Mouse (Mus musculus): ENCODE results near the gene Fgf23.

GRCm38 (mm10) chr6:127064815-127065214 lies 7.9 kb upstream of the Fgf23 start:
- no peak for TF ChIP-seq CTCF (IDR thresholded peaks at IDR 0.05; ENCODE audit: borderline replicate concordance, control insufficient read depth, extremely low read depth, insufficient read depth, low read length, poor library complexity)
- TF ChIP-seq POLR2A (IDR thresholded peaks at IDR 0.05; ENCODE audit: control insufficient read depth, extremely low read depth, insufficient read depth, low read length, poor library complexity): no peak

Measured in thymus, adult 2 months (tissue).